Mouse (Mus musculus) E14TG2a.4 (cell line): ENCODE results near the gene Slc8a1.

ENCODE experiments used
- CTCF ChIP-seq: conservative IDR thresholded peaks from 2 replicates; pipeline ENCODE4 v1.5.1; 2014; ENCODE audit warnings: low read length
- NANOG ChIP-seq: IDR thresholded peaks from 2 replicates; pipeline ENCODE4 v1.6.1; 2014; ENCODE audit warnings: borderline replicate concordance, low read length, mixed read lengths
- POU5F1 ChIP-seq: IDR thresholded peaks from 2 replicates; pipeline ENCODE4 v1.6.1; 2014; ENCODE audit warnings: low read length, borderline replicate concordance

GRCm38 (mm10) chr17:81427245-81427644, 310.9 kb downstream of the Slc8a1 start:
- TF ChIP-seq CTCF, result no peak
- no peak for TF ChIP-seq NANOG
- TF ChIP-seq POU5F1, result no peak
